Mouse (Mus musculus): ENCODE data around the gene Ykt6. TPM values are rescaled to one million over a fixed set of nuclear protein-coding genes. Genes with fewer than 3 reads are reported as not detected.

Ykt6 gene
- total and polyA plus RNA-seq, 3 experiments: 76.5 to 98.1 (median 89.5) TPM

GRCm38 (mm10) chr11:5954965-5955504 is 458 bp upstream of the Ykt6 start (continued):
- TF ChIP-seq HCFC1 (IDR thresholded peaks at IDR 0.05; ENCODE audit: low read depth, low read length): peak; percentile 73
- TF ChIP-seq POLR2A (IDR thresholded peaks at IDR 0.05; ENCODE audit: control insufficient read depth in 1 of 2, insufficient read depth in 1 of 2, low read depth in 1 of 2, low read length in 2 of 2, poor library complexity in 1 of 2): no peak; a peak in 1 of 4 replicates
- TF ChIP-seq POLR2AphosphoS5 (IDR thresholded peaks at IDR 0.05; ENCODE audit: borderline replicate concordance, low read depth, low read length): no peak
- TF ChIP-seq CTCF (IDR thresholded peaks at IDR 0.05 in 2 of 3, conservative IDR thresholded peaks at IDR 0.05 in 1 of 3; ENCODE audit: control insufficient read depth in 1 of 3, insufficient read depth in 1 of 3, low read depth in 2 of 3, low read length in 3 of 3, poor library complexity in 1 of 3, severe bottlenecking in 1 of 3): peak in 2 of 3 experiments; percentile 21 to 38; a peak in 5 of 6 replicates
- TF ChIP-seq MEF2A (IDR thresholded peaks at IDR 0.05; ENCODE audit: extremely low read depth, insufficient replicate concordance, low read depth, low read length, poor library complexity, severe bottlenecking): no peak
- TF ChIP-seq ZC3H11A (IDR thresholded peaks at IDR 0.05; ENCODE audit: low read depth, low read length): no peak
- TF ChIP-seq MAZ (IDR thresholded peaks at IDR 0.05; ENCODE audit: low read depth, low read length): no peak
- TF ChIP-seq E2F4 (IDR thresholded peaks at IDR 0.05; ENCODE audit: borderline replicate concordance, low read depth, low read length): no peak
- TF ChIP-seq MAX (IDR thresholded peaks at IDR 0.05; ENCODE audit: low read length): no peak
- no peak for TF ChIP-seq USF2 (IDR thresholded peaks at IDR 0.05; ENCODE audit: borderline replicate concordance in 1 of 2, insufficient read depth in 1 of 2, low read depth in 1 of 2, low read length in 2 of 2)
- no peak for TF ChIP-seq UBTF (IDR thresholded peaks at IDR 0.05; ENCODE audit: borderline replicate concordance, insufficient read depth, low read depth, low read length)
- no peak for TF ChIP-seq SMC3 (IDR thresholded peaks at IDR 0.05; ENCODE audit: low read depth, low read length)
- TF ChIP-seq EP300 (IDR thresholded peaks at IDR 0.05; ENCODE audit: low read depth in 1 of 2, low read length in 2 of 2): 0 out of 4 replicates have a peak, but pooled peaks of 1 of the 2 experiments have one; percentile 8
- no peak for TF ChIP-seq USF1 (IDR thresholded peaks at IDR 0.05; ENCODE audit: low read depth, low read length)
- no peak; the same call in 1 of the 2 replicates for TF ChIP-seq ETS1 (IDR thresholded peaks at IDR 0.05; ENCODE audit: low read depth, low read length)

- TF ChIP-seq CHD1 (IDR thresholded peaks at IDR 0.05; ENCODE audit: low read depth, low read length): no peak
- TF ChIP-seq CHD2 (IDR thresholded peaks at IDR 0.05; ENCODE audit: low read length): no peak
- TF ChIP-seq TBP (IDR thresholded peaks at IDR 0.05; ENCODE audit: low read depth, low read length): no peak
- TF ChIP-seq TCF12 (IDR thresholded peaks at IDR 0.05; ENCODE audit: low read depth, low read length): no peak
- TF ChIP-seq UBTF (IDR thresholded peaks at IDR 0.05; ENCODE audit: borderline replicate concordance, insufficient read depth, low read depth, low read length): no peak
- TF ChIP-seq MAFK (IDR thresholded peaks at IDR 0.05; ENCODE audit: borderline replicate concordance, low read depth, low read length): no peak
- no peak for DNase-seq (ENCODE audit: low read depth, low spot score)
- Histone ChIP-seq H3K27ac (ENCODE audit: control insufficient read depth, low read depth, low read length) (no peak overlapping the region), H3K4me3 (ENCODE audit: control insufficient read depth in 1 of 2, insufficient read depth in 1 of 2, low read depth in 2 of 2, low read length in 2 of 2) (no peak overlapping the region), H3K27me3 (ENCODE audit: control insufficient read depth in 1 of 2, insufficient read depth in 2 of 2, low read length in 2 of 2) (no peaks in the 10 kb centered on the region), H3K9me3 (replicated peaks; ENCODE audit: insufficient read depth, low read length) (no peaks in the 10 kb centered on the region), H3K36me3 (ENCODE audit: control insufficient read depth in 1 of 2, insufficient read depth in 2 of 2, low read length in 2 of 2) (peaks cover 7 to 12% of the 10 kb centered on the region in 2 experiments), H3K4me1 (ENCODE audit: control insufficient read depth in 1 of 2, insufficient read depth in 2 of 2, low read length in 2 of 2) (peaks cover 0 to 10% of the 10 kb centered on the region in 2 experiments; a peak in 3 of 4 replicates), H3K9ac (ENCODE audit: control insufficient read depth, low read depth, low read length, poor library complexity, severe bottlenecking) (no peak overlapping the region), H3K79me2 (ENCODE audit: control insufficient read depth, insufficient read depth, low read length, poor library complexity) (peaks cover 27% of the 10 kb centered on the region)
Measured at GRCm38 (mm10) chr11:5960051-5960450, 4.6 kb downstream of the Ykt6 start.

Measured in MEL (cell line).